Mouse (Mus musculus): ENCODE measurements around the gene Pnp. TPM values are rescaled to one million over a fixed set of nuclear protein-coding genes. Genes with fewer than 3 reads are reported as not detected.
"Not testable (repeated sequence)": the region's sequence is repeated elsewhere in the genome, so short reads cannot be mapped to it uniquely, and the experiment has no call there.

Pnp gene
- polyA plus RNA-seq, 2 experiments: 42.1 to 52.6 TPM

- H3K9me3 ChIP-seq (ENCODE audit: control insufficient read depth, low read length): no peaks in the 10 kb centered on the region
- ATAC-seq (ENCODE audit: low FRiP score, low read depth): no peak
- peak within 1 kb of the TSS; percentile 67 for H3K27ac ChIP-seq (replicated peaks; ENCODE audit: low read depth, low read length)
- H3K4me1 ChIP-seq (ENCODE audit: control insufficient read depth, insufficient read depth, low read length): no peaks in the 10 kb centered on the region
- H3K36me3 ChIP-seq (ENCODE audit: control insufficient read depth, insufficient read depth, low read length): no peaks in the 10 kb centered on the region
- H3K4me3 ChIP-seq (replicated peaks; ENCODE audit: low read length): no peak within 1 kb of the TSS
- no peaks in the 10 kb centered on the region for H3K27me3 ChIP-seq (ENCODE audit: control insufficient read depth, insufficient read depth, low read length)
- 54% methylated on average over 8 of the region's 8 CpGs for WGBS
- H3K4me2 ChIP-seq (replicated peaks; ENCODE audit: low read depth, low read length, severe bottlenecking): no peak within 1 kb of the TSS
- H3K9ac ChIP-seq (ENCODE audit: low read depth, low read length, severe bottlenecking): no peak within 1 kb of the TSS
- DNase-seq (ENCODE audit: low spot score): peak; percentile 68
- no peak for TF ChIP-seq POLR2A (IDR thresholded peaks at IDR 0.05; ENCODE audit: borderline replicate concordance, extremely low read depth, insufficient read depth, insufficient read length)
Observed at GRCm38 (mm10) chr14:51007152-51007801, 76.4 kb downstream of the Pnp start, which contains the start of gene Rnase10. Gene Rnase10, plus strand, starts transcription at chr14:51007751.

- ATAC-seq (ENCODE audit: low FRiP score, low read depth) (no peak), DNase-seq (ENCODE audit: low spot score) (peak; percentile 59)
- no peaks in the 10 kb centered on the region for H3K36me3 ChIP-seq (ENCODE audit: control insufficient read depth, insufficient read depth, low read length)
- no peak overlapping the region for H3K4me3 ChIP-seq (replicated peaks; ENCODE audit: low read length)
- TF ChIP-seq POLR2A (IDR thresholded peaks at IDR 0.05; ENCODE audit: borderline replicate concordance, extremely low read depth, insufficient read depth, insufficient read length): no peak
- H3K9me3 ChIP-seq (ENCODE audit: control insufficient read depth, low read length): no peaks in the 10 kb centered on the region
- WGBS: 71% methylated on average over 13 of the region's 13 CpGs
- H3K27ac ChIP-seq (replicated peaks; ENCODE audit: low read depth, low read length): peak overlapping the region; percentile 67
- H3K4me2 ChIP-seq (replicated peaks; ENCODE audit: low read depth, low read length, severe bottlenecking): no peak overlapping the region
- H3K4me1 ChIP-seq (ENCODE audit: control insufficient read depth, insufficient read depth, low read length): no peaks in the 10 kb centered on the region
- no peaks in the 10 kb centered on the region for H3K27me3 ChIP-seq (ENCODE audit: control insufficient read depth, insufficient read depth, low read length)
- no peak overlapping the region for H3K9ac ChIP-seq (ENCODE audit: low read depth, low read length, severe bottlenecking)
Observed at GRCm38 (mm10) chr14:51007914-51008713, 77.2 kb downstream of the Pnp start.

GRCm38 (mm10) chr14:51008781-51009180 is 77.9 kb downstream of the Pnp start:
- DNase-seq (ENCODE audit: low spot score) (no peak), ATAC-seq (ENCODE audit: low FRiP score, low read depth) (no peak)
- Histone ChIP-seq H3K9ac (ENCODE audit: low read depth, low read length, severe bottlenecking) (no peak overlapping the region), H3K9me3 (ENCODE audit: control insufficient read depth, low read length) (no peaks in the 10 kb centered on the region), H3K4me3 (replicated peaks; ENCODE audit: low read length) (no peak overlapping the region), H3K4me1 (ENCODE audit: control insufficient read depth, insufficient read depth, low read length) (no peaks in the 10 kb centered on the region), H3K36me3 (ENCODE audit: control insufficient read depth, insufficient read depth, low read length) (no peaks in the 10 kb centered on the region), H3K27me3 (ENCODE audit: control insufficient read depth, insufficient read depth, low read length) (no peaks in the 10 kb centered on the region), H3K27ac (replicated peaks; ENCODE audit: low read depth, low read length) (no peak overlapping the region), H3K4me2 (replicated peaks; ENCODE audit: low read depth, low read length, severe bottlenecking) (no peak overlapping the region)
- WGBS: 73% methylated on average over 4 of the region's 4 CpGs
- TF ChIP-seq POLR2A (IDR thresholded peaks at IDR 0.05; ENCODE audit: borderline replicate concordance, extremely low read depth, insufficient read depth, insufficient read length): no peak

- no peak overlapping the region for H3K27ac ChIP-seq (replicated peaks; ENCODE audit: low read depth, low read length)
Observed at GRCm38 (mm10) chr14:51009572-51009971, 78.7 kb downstream of the Pnp start.

GRCm38 (mm10) chr14:51014724-51015123 is 83.8 kb downstream of the Pnp start:
- ATAC-seq (ENCODE audit: low FRiP score, low read depth); H3K9ac ChIP-seq (ENCODE audit: low read depth, low read length, severe bottlenecking); DNase-seq (ENCODE audit: low spot score); H3K9me3 ChIP-seq (ENCODE audit: control insufficient read depth, low read length); H3K27ac ChIP-seq (replicated peaks; ENCODE audit: low read depth, low read length); H3K36me3 ChIP-seq (ENCODE audit: control insufficient read depth, insufficient read depth, low read length); H3K27me3 ChIP-seq (ENCODE audit: control insufficient read depth, insufficient read depth, low read length); H3K4me1 ChIP-seq (ENCODE audit: control insufficient read depth, insufficient read depth, low read length); H3K4me2 ChIP-seq (replicated peaks; ENCODE audit: low read depth, low read length, severe bottlenecking); H3K4me3 ChIP-seq (replicated peaks; ENCODE audit: low read length): not testable (repeated sequence)
- 89% methylated on average over 3 of the region's 3 CpGs for WGBS

More at GRCm38 (mm10) chr14:51009572-51009971, 78.7 kb downstream of the Pnp start:
- DNase-seq (ENCODE audit: low spot score): no peak
- Histone ChIP-seq H3K4me3 (replicated peaks; ENCODE audit: low read length) (no peak overlapping the region), H3K9ac (ENCODE audit: low read depth, low read length, severe bottlenecking) (no peak overlapping the region), H3K4me1 (ENCODE audit: control insufficient read depth, insufficient read depth, low read length) (no peaks in the 10 kb centered on the region), H3K27me3 (ENCODE audit: control insufficient read depth, insufficient read depth, low read length) (no peaks in the 10 kb centered on the region), H3K9me3 (ENCODE audit: control insufficient read depth, low read length) (no peaks in the 10 kb centered on the region), H3K4me2 (replicated peaks; ENCODE audit: low read depth, low read length, severe bottlenecking) (no peak overlapping the region), H3K36me3 (ENCODE audit: control insufficient read depth, insufficient read depth, low read length) (no peaks in the 10 kb centered on the region)
- WGBS: 89% methylated on average over 6 of the region's 6 CpGs
- ATAC-seq (ENCODE audit: low FRiP score, low read depth): no peak
- TF ChIP-seq POLR2A (IDR thresholded peaks at IDR 0.05; ENCODE audit: borderline replicate concordance, extremely low read depth, insufficient read depth, insufficient read length): no peak

Other genes starting within 250 kb of the Pnp start
- gene Olfr747, start 237.9 kb upstream of the Pnp start, polyA plus RNA-seq (2012; rRNA removed): not detected in 2 replicates
- not detected in 2 replicates for gene Olfr747, start 237.9 kb upstream of the Pnp start, polyA plus RNA-seq (2014; fragmentation: Nextera tagmentation; extraction: Ambion mirVana)
- gene Olfr748, start 223.7 kb upstream of the Pnp start, polyA plus RNA-seq (2012; rRNA removed): not detected in 2 replicates
- gene Olfr748, start 223.7 kb upstream of the Pnp start, polyA plus RNA-seq (2014; fragmentation: Nextera tagmentation; extraction: Ambion mirVana): not detected in 2 replicates
- not detected in 2 replicates for gene Olfr749, start 186.0 kb upstream of the Pnp start, polyA plus RNA-seq (2012; rRNA removed)
- gene Olfr749, start 186.0 kb upstream of the Pnp start, polyA plus RNA-seq (2014; fragmentation: Nextera tagmentation; extraction: Ambion mirVana): not detected in 2 replicates
- 75.6 and 77.4 TPM in 2 replicates for gene Ttc5, start 145.6 kb upstream of the Pnp start, polyA plus RNA-seq (2012; rRNA removed)
- gene Ttc5, start 145.6 kb upstream of the Pnp start, polyA plus RNA-seq (2014; fragmentation: Nextera tagmentation; extraction: Ambion mirVana): 63.2 and 67.6 TPM in 2 replicates
- not detected in 2 replicates for gene Ccnb1ip1, start 123.3 kb upstream of the Pnp start, polyA plus RNA-seq (2012; rRNA removed)
- gene Ccnb1ip1, start 123.3 kb upstream of the Pnp start, polyA plus RNA-seq (2014; fragmentation: Nextera tagmentation; extraction: Ambion mirVana): not detected in 2 replicates
- 65.4 and 86.6 TPM in 2 replicates for gene Parp2, start 123.2 kb upstream of the Pnp start, polyA plus RNA-seq (2012; rRNA removed)
- gene Parp2, start 123.2 kb upstream of the Pnp start, polyA plus RNA-seq (2014; fragmentation: Nextera tagmentation; extraction: Ambion mirVana): 54.0 and 57.8 TPM in 2 replicates
- 9.5 and 13.0 TPM in 2 replicates for gene Tep1, start 60.5 kb upstream of the Pnp start, polyA plus RNA-seq (2012; rRNA removed)
- 8.3 and 10.5 TPM in 2 replicates for gene Tep1, start 60.5 kb upstream of the Pnp start, polyA plus RNA-seq (2014; fragmentation: Nextera tagmentation; extraction: Ambion mirVana)
- 0.17 and 0.28 TPM in 2 replicates for gene Klhl33, start 33.6 kb upstream of the Pnp start, polyA plus RNA-seq (2012; rRNA removed)
- gene Klhl33, start 33.6 kb upstream of the Pnp start, polyA plus RNA-seq (2014; fragmentation: Nextera tagmentation; extraction: Ambion mirVana): 0.08 and 0.11 TPM in 2 replicates
- 116 and 137 TPM in 2 replicates for gene Osgep, start 6.2 kb upstream of the Pnp start, polyA plus RNA-seq (2012; rRNA removed)
- gene Osgep, start 6.2 kb upstream of the Pnp start, polyA plus RNA-seq (2014; fragmentation: Nextera tagmentation; extraction: Ambion mirVana): 163 and 164 TPM in 2 replicates
- 127 and 143 TPM in 2 replicates for gene Apex1, start 6.1 kb upstream of the Pnp start, polyA plus RNA-seq (2012; rRNA removed)
- 218 and 219 TPM in 2 replicates for gene Apex1, start 6.1 kb upstream of the Pnp start, polyA plus RNA-seq (2014; fragmentation: Nextera tagmentation; extraction: Ambion mirVana)
- gene Pip4p1, start 226 bp upstream of the Pnp start, polyA plus RNA-seq (2012; rRNA removed): 82.3 and 122 TPM in 2 replicates
- 50.3 and 54.0 TPM in 2 replicates for gene Pip4p1, start 226 bp upstream of the Pnp start, polyA plus RNA-seq (2014; fragmentation: Nextera tagmentation; extraction: Ambion mirVana)
- gene Gm49342, start 13.4 kb downstream of the Pnp start, polyA plus RNA-seq (2012; rRNA removed): 42.1 and 42.8 TPM in 2 replicates
- gene Gm49342, start 13.4 kb downstream of the Pnp start, polyA plus RNA-seq (2014; fragmentation: Nextera tagmentation; extraction: Ambion mirVana): not detected in 2 replicates
- 0.15 and 0.31 TPM in 2 replicates for gene Pnp2, start 24.9 kb downstream of the Pnp start, polyA plus RNA-seq (2012; rRNA removed)
- gene Pnp2, start 24.9 kb downstream of the Pnp start, polyA plus RNA-seq (2014; fragmentation: Nextera tagmentation; extraction: Ambion mirVana): 0.37 and 0.39 TPM in 2 replicates
- gene Rnase10, start 76.7 kb downstream of the Pnp start, polyA plus RNA-seq (2012; rRNA removed): 0.13 and 0.18 TPM in 2 replicates
- gene Rnase10, start 76.7 kb downstream of the Pnp start, polyA plus RNA-seq (2014; fragmentation: Nextera tagmentation; extraction: Ambion mirVana): not detected in 2 replicates
- 0.05 TPM in 1 of 2 replicates, not detected in the other for gene Rnase9, start 110.8 kb downstream of the Pnp start, polyA plus RNA-seq (2012; rRNA removed)
- not detected in 2 replicates for gene Rnase9, start 110.8 kb downstream of the Pnp start, polyA plus RNA-seq (2014; fragmentation: Nextera tagmentation; extraction: Ambion mirVana)
- not detected in 2 replicates for gene Rnase11, start 119.1 kb downstream of the Pnp start, polyA plus RNA-seq (2012; rRNA removed)
- gene Rnase11, start 119.1 kb downstream of the Pnp start, polyA plus RNA-seq (2014; fragmentation: Nextera tagmentation; extraction: Ambion mirVana): not detected in 2 replicates
- gene Rnase12, start 126.6 kb downstream of the Pnp start, polyA plus RNA-seq (2012; rRNA removed): 0.14 and 0.17 TPM in 2 replicates
- not detected in 2 replicates for gene Rnase12, start 126.6 kb downstream of the Pnp start, polyA plus RNA-seq (2014; fragmentation: Nextera tagmentation; extraction: Ambion mirVana)
- not detected in 2 replicates for gene Olfr750, start 143.4 kb downstream of the Pnp start, polyA plus RNA-seq (2012; rRNA removed)
- gene Olfr750, start 143.4 kb downstream of the Pnp start, polyA plus RNA-seq (2014; fragmentation: Nextera tagmentation; extraction: Ambion mirVana): not detected in 2 replicates
- gene Rnase4, start 160.0 kb downstream of the Pnp start, polyA plus RNA-seq (2012; rRNA removed): 66.2 and 67.4 TPM in 2 replicates
- 51.9 and 59.4 TPM in 2 replicates for gene Rnase4, start 160.0 kb downstream of the Pnp start, polyA plus RNA-seq (2014; fragmentation: Nextera tagmentation; extraction: Ambion mirVana)
- gene Ang, start 160.1 kb downstream of the Pnp start, polyA plus RNA-seq (2012; rRNA removed): 9.7 and 13.6 TPM in 2 replicates
- gene Ang, start 160.1 kb downstream of the Pnp start, polyA plus RNA-seq (2014; fragmentation: Nextera tagmentation; extraction: Ambion mirVana): 7.3 and 8.3 TPM in 2 replicates
- 0.04 TPM in 1 of 2 replicates, not detected in the other for gene Eddm3b, start 183.3 kb downstream of the Pnp start, polyA plus RNA-seq (2012; rRNA removed)
- not detected in 2 replicates for gene Eddm3b, start 183.3 kb downstream of the Pnp start, polyA plus RNA-seq (2014; fragmentation: Nextera tagmentation; extraction: Ambion mirVana)
- gene Rnase6, start 192.8 kb downstream of the Pnp start, polyA plus RNA-seq (2012; rRNA removed): 1.1 and 1.3 TPM in 2 replicates
- gene Rnase6, start 192.8 kb downstream of the Pnp start, polyA plus RNA-seq (2014; fragmentation: Nextera tagmentation; extraction: Ambion mirVana): 0.77 and 2.3 TPM in 2 replicates
- 0.47 and 0.61 TPM in 2 replicates for gene Rnase1, start 215.7 kb downstream of the Pnp start, polyA plus RNA-seq (2012; rRNA removed)
- 0.39 and 0.61 TPM in 2 replicates for gene Rnase1, start 215.7 kb downstream of the Pnp start, polyA plus RNA-seq (2014; fragmentation: Nextera tagmentation; extraction: Ambion mirVana)
- not detected in 2 replicates for gene Rnase2b, start 231.2 kb downstream of the Pnp start, polyA plus RNA-seq (2012; rRNA removed)
- not detected in 2 replicates for gene Rnase2b, start 231.2 kb downstream of the Pnp start, polyA plus RNA-seq (2014; fragmentation: Nextera tagmentation; extraction: Ambion mirVana)